Mouse (Mus musculus) hindbrain, embryonic 14.5 days (tissue): Measurements from ENCODE around the gene Hsd3b7. TPM values are rescaled to one million over a fixed set of nuclear protein-coding genes. Genes with fewer than 3 reads are reported as not detected.

Experiments
- ATAC-seq: fragments of 200-750 bp; cut with Nextera tagmentation; 2 replicates; pipeline ENCODE4 v1.8.0; 2017; ENCODE audit warnings: moderate number of reproducible peaks, mild to moderate bottlenecking, moderate TSS enrichment, moderate library complexity; ENCODE audit not compliant: low FRiP score
- DNase-seq: peaks from one replicate; pipeline ENCODE4 v3.0.0-alpha.2; 2015; ENCODE audit warnings: low spot score
- H3K27ac ChIP-seq: fragments of 300-500 bp; sonication (generic); 2 replicates; pipeline ENCODE4 v1.5.1; 2014; ENCODE audit warnings: mild to moderate bottlenecking, moderate library complexity
- H3K27me3 ChIP-seq: fragments of 300-500 bp; sonication (generic); 2 replicates; pipeline ENCODE4 v1.6.1; 2014; ENCODE audit warnings: mild to moderate bottlenecking, low read length, mixed read lengths; ENCODE audit not compliant: control insufficient read depth, insufficient read depth
- H3K36me3 ChIP-seq: fragments of 300-500 bp; sonication (generic); replicated peaks from 2 replicates; pipeline ENCODE4 v1.6.1; 2014; ENCODE audit not compliant: control insufficient read depth, insufficient read depth
- H3K4me1 ChIP-seq: fragments of 300-500 bp; sonication (generic); replicated peaks from 2 replicates; pipeline ENCODE4 v1.6.1; 2014; ENCODE audit warnings: antibody characterized with exemption, low read length, mixed read lengths; ENCODE audit not compliant: control insufficient read depth, insufficient read depth
- H3K4me2 ChIP-seq: fragments of 300-500 bp; sonication (generic); replicated peaks from 2 replicates; pipeline ENCODE4 v1.6.1; 2014; ENCODE audit warnings: mild to moderate bottlenecking, moderate library complexity
- H3K4me3 ChIP-seq: fragments of 300-500 bp; sonication (generic); replicated peaks from 2 replicates; pipeline ENCODE4 v1.5.1; 2014; ENCODE audit warnings: mild to moderate bottlenecking, low read length
- H3K9ac ChIP-seq: fragments of 300-500 bp; sonication (generic); 2 replicates; pipeline ENCODE4 v1.6.1; 2014
- H3K9me3 ChIP-seq: fragments of 300-500 bp; sonication (generic); 2 replicates; pipeline ENCODE4 v1.6.1; 2016; ENCODE audit warnings: low read length; ENCODE audit not compliant: control insufficient read depth
- WGBS: fragments of 180-500 bp; shearing (Covaris S2); extraction: QIAGEN DNeasy Blood & Tissue Kit; methylation state at CpG from one replicate; pipeline ENCODE4 v1.1.7; 2014; 5-methylcytosine and 5-hydroxymethylcytosine counted together
- polyA plus RNA-seq: library from polyadenylated mRNA; unstranded; fragments of >200 nt; fragmentation: Nextera tagmentation; extraction: Ambion mirVana; gene quantifications from 2 replicates; pipeline ENCODE4 v1.2.1, GENCODE M21; 2014

Gene Hsd3b7
- 10.6 and 11.0 TPM in 2 replicates for polyA plus RNA-seq

- ATAC-seq (peak; percentile 64), DNase-seq (peak; percentile 80)
- H3K9ac ChIP-seq: no peak within 1 kb of the TSS
- peak within 1 kb of the TSS; percentile 24 for H3K4me2 ChIP-seq
- 0 out of 2 replicates have a peak, but pooled peaks cover 5% of the 10 kb centered on the region for H3K4me1 ChIP-seq
- H3K27ac ChIP-seq: peak within 1 kb of the TSS; percentile 6; the same call in 1 of the 2 replicates
- no peaks in the 10 kb centered on the region for H3K9me3 ChIP-seq
- H3K27me3 ChIP-seq: no peaks in the 10 kb centered on the region
- H3K4me3 ChIP-seq: no peak within 1 kb of the TSS
- H3K36me3 ChIP-seq: peaks cover 63% of the 10 kb centered on the region
- WGBS: 44% methylated on average over 4 of the region's 6 CpGs
These were observed at the start of gene Hsd3b7 for GRCm38 (mm10) chr7:127800435-127801009. TSS of gene Hsd3b7 (plus strand) at chr7:127800604.

- Histone ChIP-seq H3K27ac (no peak overlapping the region), H3K4me3 (no peak overlapping the region), H3K4me2 (no peak overlapping the region), H3K27me3 (no peaks in the 10 kb centered on the region), H3K9ac (no peak overlapping the region), H3K4me1 (peaks cover 19% of the 10 kb centered on the region; the same call in 1 of the 2 replicates), H3K36me3 (peaks cover 83% of the 10 kb centered on the region), H3K9me3 (no peaks in the 10 kb centered on the region)
- 92% methylated on average over 5 of the region's 5 CpGs for WGBS
- DNase-seq: no peak
- no peak for ATAC-seq
These were observed 48.8 kb upstream of the Hsd3b7 start for GRCm38 (mm10) chr7:127751619-127752018.

- no peak for DNase-seq
- Histone ChIP-seq H3K9me3 (no peaks in the 10 kb centered on the region), H3K4me1 (peaks cover 19% of the 10 kb centered on the region; the same call in 1 of the 2 replicates), H3K4me2 (no peak overlapping the region), H3K9ac (no peak overlapping the region), H3K27ac (no peak overlapping the region), H3K27me3 (no peaks in the 10 kb centered on the region), H3K36me3 (peaks cover 88% of the 10 kb centered on the region), H3K4me3 (no peak overlapping the region)
- ATAC-seq: no peak
- WGBS: 95% methylated on average over 27 of the region's 27 CpGs
These were observed 48.3 kb upstream of the Hsd3b7 start for GRCm38 (mm10) chr7:127752069-127752468.

- H3K9ac ChIP-seq: 0 out of 2 replicates have a peak overlapping the region, but pooled peaks have one; percentile 11
- no peak for DNase-seq
- peaks cover 98% of the 10 kb centered on the region for H3K36me3 ChIP-seq
- peaks cover 8% of the 10 kb centered on the region; the same call in 1 of the 2 replicates for H3K4me1 ChIP-seq
- H3K27me3 ChIP-seq: no peaks in the 10 kb centered on the region
- H3K4me3 ChIP-seq: no peak overlapping the region
- H3K27ac ChIP-seq: no peak overlapping the region
- 79% methylated on average over 5 of the region's 5 CpGs for WGBS
- no peak overlapping the region for H3K4me2 ChIP-seq
- ATAC-seq: no peak
- no peaks in the 10 kb centered on the region for H3K9me3 ChIP-seq
These were observed 47.2 kb upstream of the Hsd3b7 start for GRCm38 (mm10) chr7:127753158-127753557.

GRCm38 (mm10) chr7:127753741-127754140 lies 46.7 kb upstream of the Hsd3b7 start:
- Histone ChIP-seq H3K27ac (no peak overlapping the region), H3K4me3 (no peak overlapping the region), H3K9ac (no peak overlapping the region), H3K9me3 (no peaks in the 10 kb centered on the region), H3K36me3 (peaks cover 98% of the 10 kb centered on the region), H3K27me3 (no peaks in the 10 kb centered on the region), H3K4me1 (peaks cover 7% of the 10 kb centered on the region; the same call in 1 of the 2 replicates), H3K4me2 (no peak overlapping the region)
- no peak for ATAC-seq
- 92% methylated on average over 7 of the region's 7 CpGs for WGBS
- DNase-seq: no peak

- DNase-seq: no peak
- 81% methylated on average over 6 of the region's 6 CpGs for WGBS
- Histone ChIP-seq H3K9ac (no peak overlapping the region), H3K4me3 (no peak overlapping the region), H3K27ac (no peak overlapping the region), H3K27me3 (no peaks in the 10 kb centered on the region), H3K36me3 (peaks cover 93% of the 10 kb centered on the region), H3K9me3 (no peaks in the 10 kb centered on the region), H3K4me1 (peaks cover 5% of the 10 kb centered on the region; the same call in 1 of the 2 replicates), H3K4me2 (no peak overlapping the region)
- ATAC-seq: no peak
These were observed 40.7 kb upstream of the Hsd3b7 start for GRCm38 (mm10) chr7:127759716-127760115.

GRCm38 (mm10) chr7:127760478-127760877 lies 39.9 kb upstream of the Hsd3b7 start:
- Histone ChIP-seq H3K36me3 (peaks cover 93% of the 10 kb centered on the region), H3K4me1 (no peaks in the 10 kb centered on the region), H3K9me3 (no peaks in the 10 kb centered on the region), H3K4me2 (no peak overlapping the region), H3K27ac (no peak overlapping the region), H3K9ac (no peak overlapping the region), H3K4me3 (no peak overlapping the region), H3K27me3 (no peaks in the 10 kb centered on the region)
- WGBS: 90% methylated on average over 3 of the region's 3 CpGs
- no peak for DNase-seq
- ATAC-seq: no peak

GRCm38 (mm10) chr7:127761026-127761425 lies 39.4 kb upstream of the Hsd3b7 start:
- Histone ChIP-seq H3K27me3 (no peaks in the 10 kb centered on the region), H3K36me3 (peaks cover 93% of the 10 kb centered on the region), H3K4me3 (no peak overlapping the region), H3K9ac (no peak overlapping the region), H3K4me2 (no peak overlapping the region), H3K4me1 (no peaks in the 10 kb centered on the region), H3K9me3 (no peaks in the 10 kb centered on the region), H3K27ac (no peak overlapping the region)
- ATAC-seq: no peak
- peak; percentile 71 for DNase-seq
- 47% methylated on average over 7 of the region's 7 CpGs for WGBS

GRCm38 (mm10) chr7:127763642-127764041 lies 36.8 kb upstream of the Hsd3b7 start:
- Histone ChIP-seq H3K4me1 (no peaks in the 10 kb centered on the region), H3K4me3 (no peak overlapping the region), H3K9me3 (no peaks in the 10 kb centered on the region), H3K27ac (no peak overlapping the region), H3K36me3 (peaks cover 91% of the 10 kb centered on the region), H3K27me3 (no peaks in the 10 kb centered on the region), H3K4me2 (no peak overlapping the region), H3K9ac (no peak overlapping the region)
- no peak for ATAC-seq
- WGBS: 95% methylated on average over 4 of the region's 4 CpGs
- no peak for DNase-seq
